Mouse (Mus musculus): ENCODE data around the gene Exosc7.
A peak's percentile ranks its signal among the peaks of the same experiment; 100 is the strongest.

The Exosc7 gene

GRCm38 (mm10) chr9:123138891-123139474 lies 26.0 kb downstream of the Exosc7 start:
- DNase-seq (ENCODE audit: low spot score), result no peak

GRCm38 (mm10) chr9:123139887-123140614 lies 27.0 kb downstream of the Exosc7 start:
- no peak for DNase-seq (ENCODE audit: low spot score)

- DNase-seq (ENCODE audit: low spot score), result no peak
Measured at GRCm38 (mm10) chr9:123148430-123148829, 35.4 kb downstream of the Exosc7 start.

- DNase-seq (ENCODE audit: low spot score), result no peak
Measured at GRCm38 (mm10) chr9:123150241-123151020, 37.4 kb downstream of the Exosc7 start, which contains the start of gene Clec3b. Gene Clec3b, plus strand, starts transcription at chr9:123150946.

- DNase-seq (ENCODE audit: low spot score), result no peak
Measured at GRCm38 (mm10) chr9:123151561-123151960, 38.5 kb downstream of the Exosc7 start.

GRCm38 (mm10) chr9:123152026-123152425 lies 39.0 kb downstream of the Exosc7 start:
- DNase-seq (ENCODE audit: low spot score), result no peak

- no peak for DNase-seq (ENCODE audit: low spot score)
Measured at GRCm38 (mm10) chr9:123153121-123153520, 40.1 kb downstream of the Exosc7 start.

GRCm38 (mm10) chr9:123156910-123157361 lies 43.9 kb downstream of the Exosc7 start:
- DNase-seq (ENCODE audit: low spot score), result peak; percentile 37

GRCm38 (mm10) chr9:123157699-123158098 lies 44.7 kb downstream of the Exosc7 start:
- DNase-seq (ENCODE audit: low spot score), result no peak

GRCm38 (mm10) chr9:123158125-123158836 lies 45.3 kb downstream of the Exosc7 start:
- DNase-seq (ENCODE audit: low spot score), result peak; percentile 76

GRCm38 (mm10) chr9:123159330-123159729 lies 46.3 kb downstream of the Exosc7 start:
- peak; percentile 82 for DNase-seq (ENCODE audit: low spot score)

- no peak for DNase-seq (ENCODE audit: low spot score)
Measured at GRCm38 (mm10) chr9:123161792-123162191, 48.8 kb downstream of the Exosc7 start.

GRCm38 (mm10) chr9:123162985-123163694 lies 50.1 kb downstream of the Exosc7 start:
- DNase-seq (ENCODE audit: low spot score), result no peak

- DNase-seq (ENCODE audit: low spot score), result no peak
Measured at GRCm38 (mm10) chr9:123165781-123166443, 52.9 kb downstream of the Exosc7 start.

- no peak for DNase-seq (ENCODE audit: low spot score)
Measured at GRCm38 (mm10) chr9:123173760-123174159, 60.7 kb downstream of the Exosc7 start.

GRCm38 (mm10) chr9:123174356-123174755 lies 61.3 kb downstream of the Exosc7 start:
- peak; percentile 63 for DNase-seq (ENCODE audit: low spot score)

- no peak for DNase-seq (ENCODE audit: low spot score)
Measured at GRCm38 (mm10) chr9:123177380-123178048, 64.5 kb downstream of the Exosc7 start.

GRCm38 (mm10) chr9:123180003-123180402 lies 67.0 kb downstream of the Exosc7 start:
- DNase-seq (ENCODE audit: low spot score), result no peak

GRCm38 (mm10) chr9:123183226-123183625 lies 70.2 kb downstream of the Exosc7 start:
- DNase-seq (ENCODE audit: low spot score), result no peak

GRCm38 (mm10) chr9:123185546-123185945 lies 72.5 kb downstream of the Exosc7 start:
- peak; percentile 9 for DNase-seq (ENCODE audit: low spot score)

All from retina, embryonic 14.5 days (tissue).